ENCODE assay signal across 17 mouse cellular contexts in the genomic region with DNA sequence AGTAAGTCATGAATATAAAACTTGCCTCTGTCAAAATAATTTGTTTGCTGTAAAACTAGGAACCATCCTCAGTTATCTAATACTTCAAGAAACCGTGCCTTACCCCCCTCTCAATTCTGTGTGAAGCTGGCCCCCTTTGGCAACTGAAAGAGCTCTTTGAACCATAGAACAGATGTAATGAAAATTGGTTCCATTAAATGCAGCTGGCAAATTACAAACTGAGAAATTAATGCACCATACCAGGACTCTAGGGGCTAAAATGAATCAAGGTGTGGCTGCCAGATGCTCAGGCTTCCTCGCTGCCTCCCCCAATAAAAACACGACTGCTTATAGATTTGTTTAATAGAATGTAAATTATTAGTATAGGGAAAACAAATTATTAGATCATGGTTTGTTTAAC.
"Had no signal": no experiment of that assay in that cellular context is flagged by ENCODE, and none has a peak within 500 bp of the region (broad histone marks: within the 10 kb centered on the region; RNA-seq: fewer than 3 reads in every experiment).

No protein-coding gene starts in this region.

- H3K27ac ChIP-seq: kidney, postnatal 0 days; layer of hippocampus, adult 2 months; liver, embryonic 13.5 days; stomach, embryonic 15.5 days had no signal

- ATAC-seq: intestine, postnatal 0 days had no signal

- H3K27me3 ChIP-seq: liver, embryonic 13.5 days; stomach, embryonic 15.5 days had no signal

- H3K9ac ChIP-seq: liver, embryonic 13.5 days; stomach, embryonic 15.5 days had no signal

- H3K4me2 ChIP-seq: liver, embryonic 13.5 days; midbrain, embryonic 11.5 days; stomach, embryonic 15.5 days had no signal

- DNase-seq: kidney, adult 2 months; kidney, postnatal 25 days; layer of hippocampus, adult 9-11 months; liver, embryonic 13.5 days; lung, adult 2 months; lung, postnatal 14 days; lung, postnatal 4 days; midbrain, embryonic 14.5 days; right cerebral cortex, adult 18-20 months; right cerebral cortex, postnatal 14 days; spleen, adult 18-20 months; thymus, postnatal 25 days had no signal

- H3K9me3 ChIP-seq: liver, embryonic 13.5 days; stomach, embryonic 15.5 days had no signal

- H3K4me3 ChIP-seq: layer of hippocampus, adult 2 months; liver, embryonic 13.5 days; stomach, embryonic 15.5 days had no signal

- H3K36me3 ChIP-seq: liver, embryonic 13.5 days; stomach, embryonic 15.5 days had no signal

- H3K4me1 ChIP-seq: liver, embryonic 13.5 days; stomach, embryonic 15.5 days had no signal
